Mouse (Mus musculus): ENCODE measurements at regions not wholly inside any gene's neighbourhood (a gene's known extent, or its start where the extent isn't known, plus 50 kb on each side); places are given as distances from the start of the nearest gene placed in this dataset.

DNA sequence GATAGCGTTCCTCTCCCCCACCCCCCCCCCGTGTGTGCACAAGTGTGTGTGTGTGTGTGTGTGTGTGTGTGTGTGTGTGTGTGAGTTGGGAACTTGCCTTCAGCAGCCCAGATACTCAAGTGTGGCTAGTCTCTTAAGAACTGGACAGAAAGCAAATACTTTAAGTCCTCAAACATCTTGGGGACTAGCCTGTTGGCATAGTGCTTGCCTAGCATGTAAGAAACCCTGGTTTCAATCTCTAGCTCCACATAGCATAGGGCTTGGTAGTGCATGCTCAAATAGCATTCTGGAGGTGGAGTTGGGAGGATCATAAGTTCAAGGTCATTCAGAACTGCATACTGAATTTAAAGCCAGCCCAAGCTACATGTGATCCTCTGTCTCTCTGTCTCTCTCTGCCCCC lies 117.5 kb upstream of the Btg1 start:
- no peak for DNase-seq (ENCODE audit: low spot score)

DNA sequence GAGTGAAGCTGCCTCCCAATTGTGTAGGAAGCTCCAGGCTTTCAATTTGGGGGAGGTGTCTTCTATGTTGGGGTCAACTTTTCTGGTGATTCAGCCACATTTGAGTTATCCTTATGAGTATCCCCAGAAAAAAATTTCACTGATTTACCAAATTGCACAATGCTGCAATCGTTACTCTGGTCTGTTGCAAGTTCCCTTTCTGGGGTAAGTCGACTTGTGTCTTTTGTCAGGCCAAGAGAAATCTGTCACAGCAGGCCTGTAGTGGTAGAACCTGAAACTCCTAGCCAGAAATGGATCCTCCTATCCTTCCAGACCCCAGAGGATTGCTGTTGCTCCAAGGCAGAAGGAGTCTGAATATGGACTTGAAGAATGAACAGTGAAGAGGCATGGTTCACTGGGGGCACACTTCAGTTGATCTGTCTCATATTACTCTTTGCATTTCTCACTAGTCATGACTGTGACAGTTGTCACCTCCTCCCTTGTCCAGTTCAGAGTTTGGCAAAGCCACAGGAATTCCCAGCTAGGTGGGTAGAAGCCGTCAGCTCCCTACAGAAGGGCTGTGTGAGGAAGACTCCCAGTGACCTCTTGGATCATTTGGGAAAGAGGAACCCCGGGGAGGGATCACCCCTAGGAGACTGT lies 114.6 kb upstream of the Btg1 start:
- DNase-seq (ENCODE audit: low spot score): no peak

DNA sequence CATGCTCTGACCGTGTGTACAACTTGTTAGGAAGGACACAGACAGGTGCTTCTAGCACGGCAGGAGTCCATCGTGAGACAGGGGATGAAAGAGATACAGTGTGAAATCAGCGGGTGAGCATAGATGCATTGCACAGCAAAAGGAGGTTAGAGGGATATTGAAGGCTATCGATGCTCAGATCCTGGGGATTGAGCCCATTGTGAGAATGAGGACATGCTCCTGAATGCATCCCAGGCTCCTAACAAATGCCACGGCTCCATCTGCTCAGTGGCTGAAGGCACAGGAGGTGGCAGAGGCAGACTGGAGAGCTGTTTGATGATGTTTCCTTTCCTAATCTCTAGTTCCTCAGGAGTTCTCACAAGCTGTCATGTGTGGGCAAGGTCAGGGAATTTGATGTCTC lies 114.1 kb upstream of the Btg1 start:
- DNase-seq (ENCODE audit: low spot score): no peak

DNA sequence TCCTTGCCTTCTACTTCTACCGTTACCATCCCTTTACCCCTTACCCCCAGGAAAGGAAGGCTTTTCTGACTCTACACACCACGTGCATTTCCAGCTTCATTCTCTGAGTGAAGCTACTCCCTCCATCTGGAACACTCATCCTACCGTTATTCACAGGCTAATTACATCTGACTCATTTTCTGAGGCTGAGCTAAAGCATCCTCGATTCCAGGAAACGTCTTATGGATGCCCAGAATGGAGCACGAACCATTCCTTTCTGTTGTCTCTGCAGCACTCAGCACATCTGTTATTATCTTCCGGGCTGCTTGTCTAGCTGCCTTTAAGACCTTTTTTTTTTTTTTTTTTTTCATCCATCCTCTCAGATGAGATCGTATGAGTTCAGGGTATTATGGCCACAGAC lies 112.5 kb upstream of the Btg1 start:
- DNase-seq (ENCODE audit: low spot score): no peak

DNA sequence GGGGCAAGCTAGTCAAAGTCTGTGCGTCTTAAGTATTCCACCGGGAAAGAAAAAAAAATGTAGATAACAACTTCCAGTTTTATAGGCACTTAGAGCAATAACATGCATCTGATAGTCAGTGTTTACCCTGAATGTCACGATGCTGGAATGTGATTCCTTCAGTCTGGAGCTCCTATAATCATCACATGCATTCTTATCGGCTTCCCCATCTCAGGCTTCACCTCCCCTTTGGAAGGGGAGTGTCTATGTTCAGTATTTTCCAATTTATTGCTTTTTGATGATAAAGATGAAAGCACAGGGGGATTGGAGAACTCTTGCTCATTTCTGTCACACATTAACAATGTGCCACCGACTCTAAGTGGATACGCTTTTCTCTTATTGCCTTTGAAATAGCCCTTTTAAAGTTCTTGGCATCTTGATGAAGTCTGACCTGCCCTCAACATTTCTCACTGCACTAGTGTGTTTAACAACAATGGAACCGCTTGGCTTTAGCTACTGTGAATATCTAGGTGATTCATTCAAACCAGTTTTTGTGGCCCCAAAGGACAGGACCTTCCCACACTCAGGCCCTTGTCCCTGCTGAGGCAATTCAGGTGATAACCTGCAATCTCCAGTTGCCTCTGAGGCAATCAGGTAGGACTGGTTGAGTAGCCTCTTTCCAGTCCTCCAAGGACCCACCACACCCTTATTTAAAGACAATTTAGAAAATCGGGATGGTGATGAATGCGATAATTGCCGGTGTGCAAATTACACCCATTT lies 101.5 kb upstream of the Btg1 start:
- no peak for DNase-seq (ENCODE audit: low spot score)

DNA sequence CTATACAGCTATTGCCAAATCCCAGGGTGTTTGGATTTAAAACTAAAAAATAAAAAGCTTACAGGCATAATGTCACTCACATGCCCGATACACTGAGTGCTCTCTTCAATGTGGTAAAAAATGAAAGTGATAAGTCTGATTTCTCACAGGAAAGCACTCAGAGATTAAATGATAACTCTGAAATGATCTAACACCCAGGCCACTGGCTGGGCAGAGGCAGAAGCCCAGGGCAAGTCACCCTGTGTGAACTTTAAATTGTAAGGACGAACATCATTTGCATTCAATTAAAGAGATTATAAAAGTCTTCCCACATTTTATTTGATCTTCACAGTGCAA lies 100.9 kb upstream of the Btg1 start:
- no peak for DNase-seq (ENCODE audit: low spot score)

DNA sequence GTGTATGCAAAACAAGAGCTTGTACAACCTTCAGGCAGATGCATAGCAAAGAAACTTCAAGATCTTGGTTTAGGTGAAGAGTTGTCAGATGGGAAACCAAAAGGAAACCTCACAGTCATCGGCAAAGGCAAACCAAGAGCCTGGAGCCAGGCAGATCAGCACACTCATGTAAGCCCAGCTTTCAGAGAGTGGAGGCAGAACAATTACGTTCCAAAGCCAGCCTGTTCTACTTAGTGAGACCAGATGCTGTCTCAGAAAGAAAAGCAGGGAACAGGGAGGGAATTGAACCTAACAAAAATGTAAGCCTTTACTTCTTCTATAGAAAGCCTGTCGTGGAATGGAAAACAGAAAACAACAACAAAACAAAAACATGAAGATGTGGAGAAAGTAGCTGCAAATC lies 97.4 kb upstream of the Btg1 start:
- DNase-seq (ENCODE audit: low spot score): no peak

DNA sequence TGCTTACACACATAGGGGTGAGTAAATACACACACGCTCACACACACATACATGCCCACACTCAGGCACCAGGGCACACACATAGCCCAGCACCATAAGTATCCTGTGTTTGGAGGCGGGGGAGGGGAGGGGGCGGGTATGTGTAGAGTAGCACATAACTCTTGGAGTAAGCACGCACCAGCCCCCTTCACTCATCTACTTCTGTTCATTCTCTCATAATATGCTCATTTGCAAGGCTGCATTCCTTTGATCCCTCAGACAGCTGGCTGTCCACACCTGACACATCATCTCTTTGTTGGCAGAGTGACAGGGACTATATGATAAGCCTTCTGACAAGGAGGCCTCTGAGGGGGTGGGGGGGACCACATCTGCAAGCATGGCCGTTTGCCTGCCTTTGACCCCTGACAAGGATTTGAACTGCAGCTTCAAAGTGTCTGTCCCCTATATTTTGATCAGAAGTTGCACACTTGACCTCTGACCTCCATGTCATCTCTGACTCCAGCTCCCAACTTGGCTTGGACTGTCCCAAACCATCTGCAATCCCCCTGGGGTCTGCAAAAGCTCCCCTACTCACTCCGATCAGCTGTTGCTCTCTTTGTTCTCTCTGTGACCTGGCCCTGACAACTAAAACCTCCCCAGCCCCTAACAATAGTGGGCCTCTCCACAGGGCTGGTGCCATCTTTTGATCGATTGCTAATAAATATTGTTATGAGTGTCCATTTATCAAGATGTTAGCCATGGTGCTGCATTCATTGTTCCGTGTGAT lies 95.6 kb upstream of the Btg1 start:
- DNase-seq (ENCODE audit: low spot score): no peak

DNA sequence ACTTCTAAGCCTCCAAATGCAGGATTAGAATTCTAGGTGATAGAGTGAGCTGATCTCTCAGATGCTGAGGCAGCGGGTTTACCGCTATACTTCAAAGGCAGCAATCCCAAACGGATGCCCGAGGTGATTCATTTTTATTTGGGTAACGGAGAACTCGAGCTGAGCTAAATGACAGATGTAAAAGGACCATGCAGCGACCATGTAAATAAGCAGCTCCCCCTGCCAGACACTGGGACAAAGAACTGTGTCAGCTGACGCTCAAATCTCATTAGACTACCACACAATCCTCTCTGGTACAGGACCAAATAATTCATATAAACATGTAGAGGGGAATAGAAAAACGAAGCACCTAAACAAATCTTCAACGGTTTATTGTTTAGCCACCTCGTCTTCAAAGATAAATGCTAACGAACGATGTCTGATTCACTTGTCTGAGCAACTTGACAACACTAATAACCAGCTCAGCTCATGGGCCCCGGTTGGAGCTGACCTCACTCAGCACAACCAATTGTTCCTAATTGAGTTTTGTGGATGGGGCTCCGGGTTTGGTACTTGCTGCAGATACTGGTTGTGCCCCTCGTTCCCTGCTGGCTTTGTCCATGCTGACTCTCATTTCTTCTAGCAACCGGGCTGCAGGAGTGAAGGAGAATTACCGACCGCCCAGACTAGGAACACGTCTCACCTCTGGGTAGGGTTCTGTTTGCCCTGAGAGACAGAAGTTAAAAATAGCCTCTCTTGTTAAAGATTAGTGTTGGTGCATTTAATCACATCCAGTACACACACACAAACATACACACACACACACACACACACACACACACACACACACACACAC lies 92.6 kb upstream of the Btg1 start:
- no peak for DNase-seq (ENCODE audit: low spot score)

DNA sequence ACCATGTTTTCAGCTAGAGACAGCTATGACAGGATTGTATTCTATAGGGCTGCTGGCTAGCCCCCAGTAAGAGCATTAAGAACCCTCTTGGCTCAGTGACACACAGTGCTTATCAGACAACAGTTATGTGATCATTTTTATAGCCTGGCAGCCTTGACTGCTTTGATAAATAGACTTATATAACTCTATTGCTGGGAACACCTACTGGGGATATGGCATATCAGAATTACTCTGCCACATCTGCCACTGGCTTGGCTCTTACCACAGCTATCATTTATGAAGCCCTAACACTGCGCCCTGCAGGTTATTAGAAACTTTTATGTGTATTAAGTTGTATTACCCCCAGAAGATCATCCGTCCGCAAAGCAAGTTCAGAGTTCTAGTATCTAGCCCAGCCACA lies 88.9 kb upstream of the Btg1 start:
- DNase-seq (ENCODE audit: low spot score): no peak

DNA sequence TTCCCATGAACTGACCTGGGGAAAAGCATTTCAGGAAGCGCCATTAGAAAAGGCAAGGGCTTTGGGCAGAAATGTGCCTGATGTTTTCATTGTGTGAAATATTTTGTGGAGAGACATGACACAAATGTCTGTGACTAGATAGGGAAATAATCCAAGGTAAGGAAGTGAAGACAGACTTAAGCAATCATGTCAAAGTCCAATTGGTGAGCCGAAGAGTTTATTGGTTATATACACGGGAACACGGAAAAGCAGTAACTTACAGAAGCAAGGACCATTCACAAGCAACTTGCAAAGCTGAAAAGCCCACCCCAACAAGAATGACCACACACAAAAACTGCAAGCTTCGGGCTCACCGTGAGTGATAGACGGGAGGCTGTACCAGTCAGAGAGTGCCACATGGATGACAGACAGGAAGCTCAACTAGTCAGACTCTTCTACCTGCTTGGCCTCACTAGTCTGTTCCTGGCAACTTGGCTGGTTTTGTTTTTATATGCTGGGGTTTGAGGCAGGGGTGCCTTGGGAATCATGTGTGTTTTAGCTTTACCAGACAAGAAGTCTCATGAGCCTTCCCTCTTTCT lies 82.2 kb upstream of the Btg1 start:
- DNase-seq (ENCODE audit: low spot score): no peak

DNA sequence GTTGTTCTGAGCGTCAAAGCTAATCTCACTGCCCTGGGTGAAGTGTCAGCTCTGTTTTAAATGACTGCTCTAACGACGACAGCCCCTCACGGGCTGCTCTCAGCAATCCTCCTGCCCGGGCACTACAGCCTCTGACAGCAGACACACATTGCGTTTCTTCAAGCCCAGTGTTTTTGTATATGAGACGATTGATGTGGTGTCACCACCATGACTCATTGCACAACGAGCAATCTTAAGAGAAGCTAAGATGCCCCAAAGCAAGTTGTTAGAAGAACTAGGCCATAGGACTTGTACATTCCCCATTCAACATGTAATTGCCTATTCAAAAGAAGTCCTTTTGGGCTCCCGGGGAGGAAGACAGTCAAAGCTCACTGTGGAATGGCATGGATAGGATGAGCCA lies 81.3 kb upstream of the Btg1 start:
- no peak for DNase-seq (ENCODE audit: low spot score)

DNA sequence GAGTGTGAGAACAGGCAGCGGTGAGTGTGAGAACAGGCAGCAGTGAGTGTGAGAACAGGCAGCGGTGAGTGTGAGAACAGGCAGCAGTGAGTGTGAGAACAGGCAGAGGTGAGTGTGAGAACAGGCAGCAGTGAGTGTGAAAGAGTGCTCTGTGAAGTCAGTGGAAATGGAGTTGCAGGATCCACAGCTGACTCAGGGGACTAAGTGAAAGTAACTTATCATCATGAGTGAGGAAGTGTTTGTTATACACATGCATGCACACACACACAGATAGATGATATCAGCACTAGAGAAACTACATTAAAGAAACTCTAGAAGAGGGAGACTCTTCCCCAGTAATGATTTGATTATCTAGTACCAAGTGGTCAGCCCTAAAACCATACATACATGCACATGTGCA lies 76.0 kb upstream of the Btg1 start:
- DNase-seq (ENCODE audit: low spot score): no peak

DNA sequence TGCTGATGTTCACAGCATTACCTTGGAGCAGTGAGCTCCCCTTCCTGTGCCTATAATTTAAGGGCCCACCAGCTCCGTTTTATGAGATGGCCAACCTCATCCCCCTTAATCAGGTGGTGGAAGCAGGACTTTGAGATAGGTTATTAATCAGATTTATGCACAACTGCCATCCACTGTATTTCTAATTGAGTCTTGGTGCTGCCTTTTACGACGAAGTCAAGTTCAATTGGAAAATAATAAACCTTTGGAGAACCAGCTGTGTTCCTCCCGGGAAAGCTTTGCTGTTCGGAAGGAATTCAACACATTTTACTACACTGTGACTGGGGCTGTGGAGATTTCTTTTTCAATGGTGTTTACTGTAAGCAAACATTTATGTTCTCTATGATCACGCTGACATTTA lies 71.5 kb upstream of the Btg1 start:
- DNase-seq (ENCODE audit: low spot score): no peak

DNA sequence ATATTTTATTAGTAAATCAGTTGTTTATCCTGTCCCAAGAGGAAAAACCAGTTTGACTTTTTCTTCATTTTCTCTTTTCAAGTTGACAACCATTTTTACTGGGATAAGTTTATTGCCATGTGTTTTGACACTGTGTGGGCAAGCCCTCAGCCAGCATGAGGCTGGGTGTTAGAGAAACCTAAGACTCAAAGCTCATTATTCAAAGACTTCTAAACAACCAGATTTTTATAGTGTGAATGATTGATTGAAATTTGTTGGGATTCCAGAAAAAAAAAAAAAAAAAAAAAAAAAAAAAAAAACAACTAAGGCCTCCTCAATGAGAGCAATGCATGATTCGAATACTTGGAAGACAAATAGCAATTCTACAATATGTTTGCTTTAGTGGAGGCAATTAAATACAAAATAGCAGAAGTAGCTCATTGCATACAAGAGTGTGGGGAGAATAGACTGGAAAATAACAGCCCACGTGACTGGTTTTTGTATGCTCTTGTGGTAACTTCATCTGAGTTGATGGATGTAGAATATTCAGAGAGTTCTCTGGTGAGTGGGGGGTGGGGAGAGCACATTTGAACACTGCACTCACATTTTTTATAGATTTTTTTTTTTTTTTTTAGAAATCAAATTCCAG lies 70.9 kb upstream of the Btg1 start:
- no peak for DNase-seq (ENCODE audit: low spot score)

DNA sequence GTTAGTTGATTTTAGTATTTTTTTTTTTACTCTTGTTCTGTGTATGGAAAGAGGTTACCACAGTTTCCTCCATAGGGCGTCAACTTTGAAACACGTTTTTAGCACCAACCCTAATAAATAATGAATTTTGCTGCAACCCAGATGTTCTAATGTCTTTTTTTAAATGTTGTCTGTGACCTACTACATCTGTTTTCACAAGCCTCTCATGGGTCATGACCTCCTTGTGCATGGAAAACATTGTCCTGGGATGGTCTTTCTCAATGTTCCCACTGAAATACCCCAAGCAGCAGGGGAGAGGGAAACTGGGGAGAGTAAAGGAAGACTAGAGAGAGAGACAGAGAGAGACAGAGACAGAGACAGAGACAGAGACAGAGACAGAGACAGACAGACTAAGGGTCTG lies 67.2 kb upstream of the Btg1 start:
- DNase-seq (ENCODE audit: low spot score): no peak

DNA sequence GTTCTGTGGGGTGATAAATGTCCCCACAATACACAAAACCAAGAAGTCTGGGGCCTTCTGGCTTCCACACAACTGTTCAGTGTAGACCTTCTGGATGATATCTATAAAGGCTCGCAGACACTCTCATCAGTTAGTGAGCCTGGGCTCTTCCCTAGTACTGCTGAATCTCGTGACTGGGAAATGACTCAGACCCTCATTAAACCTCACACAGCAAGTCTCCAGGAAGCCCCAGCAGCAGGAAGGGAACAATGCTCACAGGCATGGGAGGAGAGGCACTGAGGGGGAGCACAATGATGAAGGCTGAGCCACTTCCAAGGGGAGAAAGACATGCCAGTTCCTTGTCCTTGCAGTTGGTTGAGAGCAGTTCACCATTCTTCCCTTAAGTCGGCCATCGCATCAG lies 66.5 kb upstream of the Btg1 start:
- no peak for DNase-seq (ENCODE audit: low spot score)

DNA sequence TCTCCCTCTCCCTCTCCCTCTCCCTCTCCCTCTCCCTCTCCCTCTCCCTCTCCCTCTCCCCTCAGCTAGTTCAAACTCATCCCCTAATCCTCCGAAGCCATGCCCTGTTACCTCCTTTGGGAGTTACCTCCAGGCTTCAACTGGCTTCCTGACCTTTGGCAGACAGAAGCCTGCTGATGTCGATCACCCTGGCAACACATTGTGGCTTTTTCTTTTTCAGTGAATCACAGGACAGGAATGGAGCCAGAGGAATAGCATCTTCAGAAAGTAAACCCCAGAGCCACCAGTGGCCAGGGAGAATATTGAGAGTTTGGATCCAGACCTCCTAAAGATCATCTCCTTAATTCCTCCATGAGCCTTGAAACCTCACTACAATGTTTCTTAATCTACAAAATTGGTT lies 59.5 kb upstream of the Btg1 start:
- DNase-seq (ENCODE audit: low spot score): no peak

DNA sequence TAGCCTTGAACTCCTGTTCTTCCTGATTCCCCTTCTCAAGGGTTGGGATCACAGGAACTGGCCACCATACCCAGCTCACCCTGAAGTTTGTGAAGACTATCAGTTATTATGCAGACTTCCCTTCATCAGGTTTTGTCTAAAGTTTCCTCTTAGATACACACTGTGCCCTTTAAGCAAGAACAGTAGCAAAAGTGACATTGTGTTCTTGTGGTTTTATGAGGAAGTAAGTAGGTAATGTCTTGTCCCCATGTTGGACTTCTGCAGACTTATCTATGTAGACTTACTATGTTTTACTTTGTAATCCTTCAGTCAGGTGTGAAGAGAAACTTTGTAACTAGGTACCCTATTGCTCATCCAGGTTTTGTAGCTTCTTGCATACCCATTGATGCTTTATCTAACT lies 51.5 kb upstream of the Btg1 start:
- no peak for DNase-seq (ENCODE audit: low spot score)
